Mouse (Mus musculus) natural killer cell, adult 2 months (primary cell): ENCODE data around the gene Nav2.

Experiments
- DNase-seq, 2 experiments: peaks; one replicate each; pipeline ENCODE4 v3.0.0; 2022; ENCODE audit warnings: low spot score in 2 of 2

The Nav2 gene

DNA sequence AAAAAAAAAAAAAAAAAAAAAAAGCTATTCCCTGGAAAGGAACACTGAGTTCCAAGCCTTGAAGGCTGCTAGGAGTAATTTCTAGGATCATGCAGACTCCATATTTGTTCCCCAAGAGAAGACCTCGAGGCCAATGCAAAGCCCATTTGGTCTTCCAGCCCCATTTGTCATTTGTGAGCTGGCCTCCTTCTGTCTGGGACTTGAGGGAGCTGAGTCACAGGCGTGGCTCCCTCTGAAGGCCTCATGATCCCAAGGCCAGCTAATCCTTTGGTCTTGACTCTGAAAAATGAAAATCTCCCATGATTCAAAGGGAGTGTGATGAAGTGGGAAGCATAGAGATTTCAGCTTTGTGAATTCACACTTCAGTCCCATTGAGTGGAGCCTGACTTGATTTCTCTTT lies 370.0 kb downstream of the Nav2 start:
- no peak for DNase-seq

DNA sequence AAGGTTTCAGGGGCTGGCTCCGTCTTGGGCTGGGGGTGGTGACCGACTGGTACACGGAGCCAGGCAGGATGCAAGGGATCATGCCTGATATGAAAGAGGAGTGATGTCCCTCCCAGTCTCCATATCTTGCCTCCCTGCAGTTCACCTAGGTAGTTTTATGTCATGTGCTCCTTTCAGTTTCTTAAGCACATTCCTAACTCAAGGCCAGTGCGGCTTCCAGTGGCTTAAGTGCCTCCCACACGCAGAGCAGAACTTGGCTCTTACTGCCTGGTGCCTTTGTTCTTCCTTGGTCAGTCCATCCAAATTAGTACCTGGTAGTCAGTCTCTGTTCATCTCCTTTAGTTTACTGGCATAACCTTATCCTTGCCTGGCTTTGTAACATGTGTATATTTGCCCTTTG lies 371.9 kb downstream of the Nav2 start:
- DNase-seq = no peak

DNA sequence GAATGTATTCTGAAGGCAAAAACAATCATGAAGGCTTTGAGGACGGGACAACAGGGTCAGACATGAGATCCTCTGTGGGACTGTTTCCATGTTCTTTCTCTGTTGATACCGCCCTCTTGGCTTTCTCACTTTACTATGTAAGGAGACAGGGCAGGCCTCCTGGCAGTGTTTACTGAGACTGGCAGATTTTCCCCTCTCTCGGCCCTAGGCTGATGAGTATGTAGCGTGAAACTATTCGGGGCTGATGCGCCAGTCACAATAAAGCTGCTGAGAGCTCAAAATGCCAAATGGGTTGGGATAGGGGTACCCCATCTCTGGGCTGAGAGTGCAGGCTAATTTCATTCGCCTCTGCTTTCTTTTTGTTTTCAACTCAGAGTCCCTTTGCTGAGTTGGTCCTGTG lies 373.9 kb downstream of the Nav2 start:
- DNase-seq = no peak

DNA sequence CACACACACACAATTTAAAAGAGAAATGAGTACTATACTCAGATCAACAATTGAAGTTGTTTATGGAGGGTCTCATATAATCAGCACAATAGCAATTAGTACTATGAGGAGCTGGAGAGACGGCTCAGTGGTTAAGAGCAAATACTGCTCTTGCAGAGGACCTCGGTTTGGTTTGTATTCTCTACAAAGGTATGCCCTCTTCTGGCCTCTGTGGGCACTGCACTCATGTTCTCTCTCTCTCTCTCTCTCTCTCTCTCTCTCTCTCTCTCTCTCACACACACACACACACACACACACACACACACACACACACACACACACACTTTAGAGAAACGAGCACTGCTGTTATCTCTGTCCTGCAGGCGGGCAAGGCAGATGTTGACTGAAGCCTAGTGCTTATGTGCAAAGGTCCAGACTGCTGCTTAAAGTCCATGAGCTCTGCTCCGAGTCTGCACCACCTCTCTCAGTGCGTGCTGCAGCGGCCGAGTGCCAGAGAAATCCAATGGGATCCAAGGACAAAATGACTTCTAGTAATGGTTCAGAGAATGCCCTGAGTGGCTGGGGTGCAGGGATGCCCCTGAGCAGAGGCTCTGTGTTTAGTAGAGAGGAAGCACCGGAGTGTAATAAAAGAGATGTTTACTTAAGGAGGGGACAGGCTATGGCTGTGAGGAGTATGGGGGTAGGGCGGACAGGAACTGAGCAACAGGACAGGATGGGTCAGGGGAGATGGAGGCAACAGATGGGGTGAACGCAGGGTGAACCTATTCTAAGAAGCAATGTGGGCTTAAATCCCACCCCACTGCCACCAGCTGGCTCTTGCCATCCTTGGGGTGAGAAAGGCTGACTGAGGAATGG lies 375.2 kb downstream of the Nav2 start:
- no peak for DNase-seq

GRCm38 (mm10) chr7:49288186-49288585 lies 379.7 kb downstream of the Nav2 start:
- no peak for DNase-seq

DNA sequence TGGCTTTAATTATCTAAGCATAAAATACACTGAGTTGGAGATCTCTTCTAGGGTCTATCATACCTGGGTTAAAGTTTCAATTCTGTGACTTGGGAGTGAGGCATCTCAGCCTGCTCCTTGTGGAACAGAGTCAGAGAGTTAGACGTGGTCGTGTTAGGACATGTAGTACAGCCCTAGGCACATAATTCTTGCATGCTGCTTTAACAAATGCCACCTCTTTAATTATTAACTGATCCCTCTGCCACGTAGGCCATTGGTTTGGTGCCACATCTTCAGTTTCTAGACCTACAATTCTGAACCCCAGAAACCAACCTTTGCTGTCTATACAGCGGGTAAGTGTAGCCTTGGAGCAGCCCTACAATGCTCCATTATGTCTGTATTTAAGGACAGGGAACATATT lies 381.8 kb downstream of the Nav2 start:
- no peak for DNase-seq

DNA sequence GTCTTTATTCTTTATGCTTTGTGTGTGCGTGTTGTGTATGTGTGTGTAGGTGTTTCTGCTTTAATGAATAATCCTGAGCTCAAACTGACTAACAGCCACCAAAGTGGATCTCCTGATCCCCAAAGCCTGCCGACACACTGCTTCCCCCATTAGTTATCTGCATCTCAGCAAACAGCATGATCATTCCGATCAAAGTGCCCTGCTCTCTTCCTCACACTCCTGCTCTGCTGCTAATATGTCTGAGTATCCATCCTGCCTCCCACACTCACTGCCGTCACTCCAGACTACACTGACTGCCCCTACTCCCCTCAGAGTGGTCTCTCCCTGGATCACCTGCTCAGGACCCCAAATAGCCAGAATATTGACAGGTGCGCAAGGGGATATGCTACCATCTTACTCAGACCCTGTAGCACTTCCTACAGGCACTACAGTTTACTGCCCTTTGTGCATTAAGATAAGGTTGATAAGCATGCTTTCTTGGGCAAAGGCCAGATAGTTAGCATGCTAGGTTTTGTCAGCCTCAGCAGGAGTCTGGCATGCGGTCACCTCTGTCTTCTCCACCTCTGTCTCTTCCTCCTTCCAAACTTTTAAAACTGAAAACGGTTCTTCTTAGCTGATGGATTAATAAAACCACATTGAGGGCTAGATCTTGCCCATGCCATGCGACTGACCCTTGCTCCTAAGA lies 382.8 kb downstream of the Nav2 start:
- no peak for DNase-seq

- DNase-seq = peak in 1 of 2 experiments; percentile 16
These were observed 388.6 kb downstream of the Nav2 start for GRCm38 (mm10) chr7:49297148-49297547.

DNA sequence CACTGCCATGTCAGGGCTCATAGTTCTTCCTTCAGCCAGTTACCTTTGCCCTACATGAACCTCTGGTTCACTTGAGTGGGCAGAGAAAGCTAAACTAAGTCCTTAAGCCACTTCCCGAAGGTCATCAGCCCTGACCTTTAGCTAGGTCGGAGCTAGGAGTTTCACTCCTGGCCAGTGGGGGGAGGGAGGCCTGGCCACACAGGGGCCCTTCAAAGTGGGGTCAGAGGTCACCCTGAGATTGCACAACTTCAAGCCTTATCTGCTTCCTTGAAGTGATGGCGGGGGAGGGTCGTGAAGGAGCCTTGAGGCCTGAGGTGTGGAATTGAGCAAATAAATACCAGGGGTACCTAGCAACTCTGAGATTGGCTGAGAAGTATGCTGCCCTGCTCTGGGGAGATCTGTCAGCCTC lies 389.9 kb downstream of the Nav2 start:
- no peak for DNase-seq

DNA sequence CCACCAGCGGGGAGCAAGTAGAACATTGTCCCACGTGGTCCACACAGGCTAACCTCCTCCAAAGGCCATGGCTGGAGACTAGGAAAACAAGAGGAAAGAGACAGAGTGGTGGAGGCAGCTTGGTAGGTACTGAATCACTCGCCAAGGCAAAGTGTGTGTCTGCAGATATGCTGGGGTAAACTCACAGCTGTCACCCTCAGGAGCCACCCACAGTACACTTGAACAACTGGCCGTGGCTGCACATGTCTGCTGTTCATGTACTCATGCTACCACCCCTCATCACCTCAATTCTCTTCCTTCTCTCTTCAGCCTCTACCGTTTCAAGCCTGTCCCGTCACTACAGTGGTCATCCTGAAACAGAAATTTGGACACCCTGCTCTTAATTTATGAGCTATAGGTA lies 393.0 kb downstream of the Nav2 start:
- DNase-seq = no peak

GRCm38 (mm10) chr7:49303600-49304411 lies 395.3 kb downstream of the Nav2 start:
- DNase-seq = no peak

- no peak for DNase-seq
These were observed 399.2 kb downstream of the Nav2 start for GRCm38 (mm10) chr7:49307717-49308116.

DNA sequence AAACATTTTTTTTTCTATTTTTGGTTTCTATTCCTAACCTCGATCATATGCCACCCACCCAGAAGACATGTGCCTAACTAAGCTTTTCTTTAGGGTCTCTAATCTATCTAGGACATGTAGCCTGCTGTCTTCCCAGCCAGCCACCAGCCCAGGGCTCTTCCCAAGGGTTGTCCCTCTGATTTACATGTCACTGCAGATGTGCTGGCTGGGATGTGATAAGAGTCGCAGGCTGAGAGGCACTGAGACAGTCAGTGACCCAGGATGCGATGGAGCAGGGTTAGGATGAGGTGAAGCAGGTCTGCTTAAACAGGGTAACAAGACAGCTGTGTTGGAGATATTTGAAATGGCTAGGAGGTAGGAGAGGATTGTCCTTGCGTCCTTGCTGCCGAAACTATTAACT lies 401.2 kb downstream of the Nav2 start:
- DNase-seq = no peak

GRCm38 (mm10) chr7:49313945-49314344 lies 405.4 kb downstream of the Nav2 start:
- no peak for DNase-seq

DNA sequence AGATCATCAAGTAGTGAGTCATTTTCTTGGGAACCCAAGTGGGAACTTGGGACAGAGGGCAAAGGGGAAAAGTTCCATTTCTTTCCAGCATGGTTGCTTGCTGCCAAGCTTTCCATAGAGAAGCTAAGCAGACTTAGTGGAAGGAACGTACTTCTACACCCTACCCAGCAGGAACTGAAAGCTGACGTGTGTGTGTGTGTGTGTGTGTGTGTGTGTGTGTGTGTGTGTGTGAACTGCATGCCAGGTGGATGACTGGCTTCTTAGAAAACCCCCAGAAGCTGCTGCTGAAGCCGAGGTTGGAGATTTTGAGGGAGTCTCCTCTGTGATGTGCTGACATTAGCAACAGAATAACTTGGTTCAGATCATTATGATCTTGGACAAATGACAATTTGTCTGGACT lies 406.5 kb downstream of the Nav2 start:
- no peak for DNase-seq

GRCm38 (mm10) chr7:49316600-49316999 lies 408.1 kb downstream of the Nav2 start:
- no peak for DNase-seq

DNA sequence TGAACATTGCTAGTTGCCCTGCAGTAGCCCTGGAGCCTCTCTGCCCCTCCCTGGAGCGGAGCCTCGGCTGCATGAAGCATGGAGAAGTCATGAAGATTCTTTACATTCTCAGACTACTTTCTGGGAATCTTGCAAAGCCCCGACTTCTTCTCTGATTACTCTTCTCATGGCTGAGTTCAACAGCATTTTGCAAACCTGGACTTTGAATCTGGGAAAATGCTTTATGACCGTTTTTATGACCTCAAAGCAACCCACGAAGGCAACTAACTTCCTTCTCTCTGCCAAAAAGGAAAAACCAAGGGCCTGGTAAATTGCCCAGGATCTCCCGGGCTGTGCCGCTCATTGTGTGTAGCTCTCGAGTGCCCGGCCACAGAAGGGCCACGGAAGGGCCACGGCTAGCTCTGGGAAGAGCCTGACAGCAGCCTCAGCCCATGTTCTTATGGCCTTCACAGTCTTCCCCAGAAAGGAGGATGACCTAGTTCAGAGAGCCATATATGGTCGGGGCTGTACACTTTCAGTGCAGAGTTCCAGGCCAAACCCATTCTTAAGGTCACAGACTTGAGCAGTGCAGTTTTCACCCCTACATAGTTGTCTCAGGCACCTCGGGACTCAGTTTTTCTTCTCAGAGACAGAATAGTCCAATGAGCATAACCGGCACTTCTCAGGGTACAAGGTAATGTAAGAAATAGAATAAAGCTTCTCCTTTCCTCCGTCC lies 409.8 kb downstream of the Nav2 start:
- DNase-seq = no peak

GRCm38 (mm10) chr7:49318898-49319293 lies 410.4 kb downstream of the Nav2 start:
- no peak for DNase-seq

- DNase-seq = no peak
These were observed 411.5 kb downstream of the Nav2 start for GRCm38 (mm10) chr7:49319981-49320380.

DNA sequence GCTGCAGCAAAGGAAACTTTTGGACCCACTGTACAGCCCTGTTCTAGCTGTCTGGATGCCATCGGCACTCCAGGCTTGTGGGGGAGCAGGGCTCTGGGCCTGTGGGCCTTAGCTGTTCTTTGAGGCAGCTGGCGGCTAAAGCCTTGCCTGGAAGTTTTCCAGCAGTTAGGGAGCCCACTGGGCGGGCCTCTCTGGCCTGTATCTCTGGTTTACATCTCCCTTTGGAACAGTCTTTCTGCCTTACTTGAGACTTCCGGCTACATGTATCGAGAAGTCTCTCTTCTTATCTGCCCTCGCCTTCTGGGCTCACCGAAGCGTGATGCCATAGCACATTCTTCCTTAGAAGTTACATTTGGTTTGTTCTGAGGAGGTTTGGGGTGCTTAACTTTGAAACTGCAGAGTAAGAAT lies 412.6 kb downstream of the Nav2 start:
- DNase-seq = no peak

GRCm38 (mm10) chr7:49322179-49322578 lies 413.7 kb downstream of the Nav2 start:
- no peak for DNase-seq

DNA sequence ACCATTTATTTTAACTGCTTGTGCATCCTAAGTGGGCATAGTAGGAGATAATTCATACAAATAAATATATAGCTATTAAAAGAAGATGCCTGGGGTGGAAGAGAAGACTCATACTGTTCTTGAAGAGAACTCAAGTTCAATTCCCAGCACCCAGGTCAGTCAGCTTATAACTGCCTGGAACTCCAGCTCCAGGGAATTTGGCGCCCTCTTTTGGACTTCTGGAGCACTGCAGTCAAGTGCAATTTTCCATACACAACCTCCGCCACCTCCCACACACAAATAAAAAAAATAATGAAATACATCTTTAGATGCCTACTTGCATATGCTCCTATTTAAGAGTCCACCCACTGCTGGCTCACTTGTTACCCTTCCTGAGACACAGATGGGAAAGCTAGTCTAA lies 416.1 kb downstream of the Nav2 start:
- DNase-seq = no peak
